Mouse (Mus musculus) stomach, embryonic 14.5 days (tissue): ENCODE data around the gene Itgb6. TPM values are rescaled to one million over a fixed set of nuclear protein-coding genes. Genes with fewer than 3 reads are reported as not detected.

Experiments
- ATAC-seq: fragments of 200-750 bp; cut with Nextera tagmentation; 2 replicates; pipeline ENCODE4 v1.8.0; 2017; ENCODE audit warnings: low read depth, moderate TSS enrichment; ENCODE audit not compliant: insufficient number of reproducible peaks, insufficient read depth, low FRiP score
- H3K27ac ChIP-seq: fragments of 300-500 bp; sonication (generic); 2 replicates; pipeline ENCODE4 v1.5.1; 2014; ENCODE audit warnings: mild to moderate bottlenecking, low read length, moderate library complexity, mixed read lengths
- H3K27me3 ChIP-seq: fragments of 300-500 bp; sonication (generic); 2 replicates; pipeline ENCODE4 v1.6.1; 2014; ENCODE audit warnings: low read length, control low read depth, mixed read lengths; ENCODE audit not compliant: control insufficient read depth, insufficient read depth
- H3K36me3 ChIP-seq: fragments of 300-500 bp; sonication (generic); 2 replicates; pipeline ENCODE4 v1.6.1; 2014; ENCODE audit warnings: mild to moderate bottlenecking, control low read depth, low read length, moderate library complexity, mixed read lengths; ENCODE audit not compliant: control insufficient read depth, insufficient read depth
- H3K4me1 ChIP-seq: fragments of 300-500 bp; sonication (generic); 2 replicates; pipeline ENCODE4 v1.6.1; 2014; ENCODE audit warnings: low read length, control low read depth, mixed read lengths; ENCODE audit not compliant: control insufficient read depth, insufficient read depth
- H3K4me2 ChIP-seq: fragments of 300-500 bp; sonication (generic); replicated peaks from 2 replicates; pipeline ENCODE4 v1.6.1; 2014; ENCODE audit warnings: low read depth, low read length, control low read depth
- H3K4me3 ChIP-seq: fragments of 300-500 bp; sonication (generic); 2 replicates; pipeline ENCODE4 v1.5.1; 2014; ENCODE audit warnings: low read depth, low read length, control low read depth
- H3K9ac ChIP-seq: fragments of 300-500 bp; sonication (generic); replicated peaks from 2 replicates; pipeline ENCODE4 v1.6.1; 2014; ENCODE audit warnings: low read depth, mild to moderate bottlenecking, control low read depth, low read length, moderate library complexity, mixed read lengths
- H3K9me3 ChIP-seq: fragments of 300-500 bp; sonication (generic); 2 replicates; pipeline ENCODE4 v1.6.1; 2016; ENCODE audit warnings: low read depth, low read length, control low read depth; ENCODE audit not compliant: control insufficient read depth
- WGBS: fragments of 180-500 bp; shearing (Covaris S2); extraction: QIAGEN DNeasy Blood & Tissue Kit; methylation state at CpG from one replicate; pipeline ENCODE4 v1.1.7; 2014; 5-methylcytosine and 5-hydroxymethylcytosine counted together
- polyA plus RNA-seq: library from polyadenylated mRNA; unstranded; fragments of >200 nt; fragmentation: Nextera tagmentation; extraction: Ambion mirVana; gene quantifications from 2 replicates; pipeline ENCODE4 v1.2.1, GENCODE M21; 2014

Gene Itgb6
- polyA plus RNA-seq, 1 experiment from 2014 or later, result 11.2 TPM

DNA sequence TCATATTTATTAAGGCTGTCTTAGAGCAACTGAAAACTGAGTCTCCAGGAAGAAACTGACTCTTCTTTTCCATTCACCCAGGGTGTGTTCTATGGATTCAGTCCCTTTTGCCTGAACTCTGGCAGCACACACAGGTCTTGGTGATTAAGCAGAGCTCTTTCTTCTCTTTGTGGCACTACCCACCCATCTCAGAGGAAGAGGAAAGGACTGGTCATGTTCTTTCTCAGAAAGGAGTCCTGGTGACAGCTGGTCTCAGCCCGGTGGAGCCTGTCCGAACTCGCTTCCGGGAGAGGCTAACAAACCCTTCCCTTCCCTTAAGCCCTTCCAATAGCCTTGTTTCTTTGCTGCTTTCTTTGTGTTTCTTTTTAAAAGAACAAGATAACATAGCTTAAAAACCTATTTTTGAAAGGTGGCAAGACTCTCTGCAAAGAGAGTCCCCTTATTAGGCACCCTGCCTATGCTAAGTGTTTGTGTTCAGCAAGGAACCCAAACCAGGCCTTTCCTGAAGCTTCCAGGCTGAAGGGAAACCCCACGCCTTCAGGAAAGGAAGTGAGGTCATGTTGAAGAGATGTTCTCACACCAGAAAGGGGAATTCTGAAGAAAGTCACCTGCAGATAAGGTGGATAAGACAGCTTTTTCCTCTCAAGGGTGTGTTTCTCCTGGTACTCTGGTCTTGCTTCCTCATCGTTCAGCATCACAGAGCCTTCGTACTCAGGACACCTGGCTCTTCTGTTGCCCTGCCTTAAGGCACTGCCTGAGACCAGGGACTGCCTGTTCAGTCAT is 11.2 kb downstream of the Itgb6 start:
- Histone ChIP-seq H3K4me3 (no peak overlapping the region), H3K27me3 (no peaks in the 10 kb centered on the region), H3K9me3 (no peaks in the 10 kb centered on the region), H3K27ac (peak overlapping the region; percentile 18; the same call in 1 of the 2 replicates), H3K9ac (no peak overlapping the region), H3K4me2 (no peak overlapping the region), H3K4me1 (0 out of 2 replicates have a peak, but pooled peaks cover 9% of the 10 kb centered on the region), H3K36me3 (no peaks in the 10 kb centered on the region)
- ATAC-seq, result no peak
- 72% methylated on average over 7 of the region's 7 CpGs for WGBS

DNA sequence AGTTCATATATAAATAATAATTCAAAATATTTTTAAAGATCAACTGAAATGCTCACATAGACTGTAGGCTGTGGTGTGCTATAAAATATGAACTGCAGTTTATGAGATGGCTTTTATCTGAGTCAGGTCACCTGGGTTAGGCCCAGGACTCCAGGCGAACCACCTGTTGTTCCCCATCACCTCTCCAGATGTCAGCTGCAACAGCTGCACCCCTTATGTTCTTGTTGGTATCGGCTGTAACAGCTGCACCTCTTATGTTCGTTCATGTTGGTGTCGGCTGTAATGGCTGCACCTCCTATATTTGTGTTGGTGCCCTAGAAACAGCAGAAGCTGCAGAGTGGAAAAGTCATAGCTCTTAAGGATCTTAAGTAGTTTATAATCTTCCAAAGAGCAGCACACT is 12.1 kb downstream of the Itgb6 start:
- no peak overlapping the region for H3K4me2 ChIP-seq
- no peaks in the 10 kb centered on the region for H3K27me3 ChIP-seq
- WGBS, result 77% methylated on average over 4 of the region's 4 CpGs
- no peak overlapping the region for H3K9ac ChIP-seq
- H3K27ac ChIP-seq, result no peak overlapping the region
- 0 out of 2 replicates have a peak, but pooled peaks cover 6% of the 10 kb centered on the region for H3K4me1 ChIP-seq
- no peak overlapping the region for H3K4me3 ChIP-seq
- ATAC-seq, result no peak
- H3K9me3 ChIP-seq, result no peaks in the 10 kb centered on the region
- no peaks in the 10 kb centered on the region for H3K36me3 ChIP-seq

- Histone ChIP-seq H3K4me1 (0 out of 2 replicates have a peak, but pooled peaks cover 5% of the 10 kb centered on the region), H3K9ac (no peak overlapping the region), H3K36me3 (no peaks in the 10 kb centered on the region), H3K4me3 (no peak overlapping the region), H3K9me3 (no peaks in the 10 kb centered on the region), H3K4me2 (no peak overlapping the region), H3K27ac (no peak overlapping the region), H3K27me3 (no peaks in the 10 kb centered on the region)
- 18% methylated on average over 3 of the region's 3 CpGs for WGBS
- no peak for ATAC-seq
Measured at GRCm38 (mm10) chr2:60708671-60709070, 13.8 kb downstream of the Itgb6 start.

- Histone ChIP-seq H3K9ac (no peak overlapping the region), H3K9me3 (no peaks in the 10 kb centered on the region), H3K27me3 (no peaks in the 10 kb centered on the region), H3K36me3 (no peaks in the 10 kb centered on the region), H3K4me3 (no peak overlapping the region), H3K27ac (no peak overlapping the region), H3K4me1 (0 out of 2 replicates have a peak, but pooled peaks cover 3% of the 10 kb centered on the region), H3K4me2 (no peak overlapping the region)
- ATAC-seq, result no peak
- 66% methylated on average over 3 of the region's 3 CpGs for WGBS
Measured at GRCm38 (mm10) chr2:60706866-60707265, 15.6 kb downstream of the Itgb6 start.

DNA sequence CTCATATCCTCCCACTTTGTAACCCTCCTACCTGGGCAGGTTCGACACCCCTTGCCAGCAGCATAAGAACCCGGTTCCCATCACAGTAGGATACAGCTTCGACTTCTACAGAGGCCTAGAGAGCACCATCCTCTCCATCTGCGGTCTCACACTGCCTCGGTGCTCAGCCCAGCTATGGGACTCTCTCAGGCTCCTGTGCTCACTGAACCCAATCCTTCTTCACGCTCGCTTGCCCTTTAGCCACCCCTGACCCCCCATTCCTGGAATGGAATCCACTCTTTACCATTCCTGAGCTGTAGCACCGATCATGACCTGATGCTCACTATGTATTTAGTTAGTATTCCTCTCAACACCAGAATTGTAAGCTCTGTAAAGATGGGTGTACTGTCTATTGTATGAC is 17.0 kb downstream of the Itgb6 start:
- Histone ChIP-seq H3K27ac (no peak overlapping the region), H3K4me3 (no peak overlapping the region)
- no peak for ATAC-seq

DNA sequence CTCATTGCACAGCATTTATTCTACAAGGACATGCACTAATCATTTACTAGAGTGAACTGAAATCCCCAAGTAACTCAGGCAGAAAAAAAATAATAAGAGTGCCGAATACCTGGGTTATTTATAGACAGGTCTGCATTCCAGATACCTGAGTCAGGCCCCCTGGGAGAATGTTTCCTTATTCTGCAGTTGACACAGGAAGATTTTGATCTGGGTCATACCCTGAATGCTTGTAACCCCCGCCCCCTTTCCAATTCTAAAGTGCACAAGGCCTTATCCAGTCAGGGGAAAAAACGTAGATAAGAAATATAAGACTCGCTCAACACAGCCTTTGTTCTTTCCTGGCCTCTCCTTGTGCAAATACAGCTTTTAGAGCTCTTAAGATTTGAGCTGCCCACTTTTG is 19.1 kb downstream of the Itgb6 start:
- Histone ChIP-seq H3K27ac (peak overlapping the region; percentile 73), H3K4me2 (no peak overlapping the region), H3K36me3 (no peaks in the 10 kb centered on the region), H3K4me3 (no peak overlapping the region), H3K9ac (no peak overlapping the region), H3K27me3 (no peaks in the 10 kb centered on the region), H3K9me3 (no peaks in the 10 kb centered on the region), H3K4me1 (peaks cover 4% of the 10 kb centered on the region; the same call in 1 of the 2 replicates)
- WGBS, result 30% methylated on average over 4 of the region's 4 CpGs
- ATAC-seq, result peak; percentile 91

More for the DNA sequence above, 17.0 kb downstream of the Itgb6 start:
- WGBS, result 94% methylated on average over 8 of the region's 8 CpGs
- H3K9ac ChIP-seq, result no peak overlapping the region
- H3K36me3 ChIP-seq, result no peaks in the 10 kb centered on the region
- H3K4me1 ChIP-seq, result 0 out of 2 replicates have a peak, but pooled peaks cover 3% of the 10 kb centered on the region
- H3K4me2 ChIP-seq, result no peak overlapping the region
- H3K27me3 ChIP-seq, result no peaks in the 10 kb centered on the region
- no peaks in the 10 kb centered on the region for H3K9me3 ChIP-seq

DNA sequence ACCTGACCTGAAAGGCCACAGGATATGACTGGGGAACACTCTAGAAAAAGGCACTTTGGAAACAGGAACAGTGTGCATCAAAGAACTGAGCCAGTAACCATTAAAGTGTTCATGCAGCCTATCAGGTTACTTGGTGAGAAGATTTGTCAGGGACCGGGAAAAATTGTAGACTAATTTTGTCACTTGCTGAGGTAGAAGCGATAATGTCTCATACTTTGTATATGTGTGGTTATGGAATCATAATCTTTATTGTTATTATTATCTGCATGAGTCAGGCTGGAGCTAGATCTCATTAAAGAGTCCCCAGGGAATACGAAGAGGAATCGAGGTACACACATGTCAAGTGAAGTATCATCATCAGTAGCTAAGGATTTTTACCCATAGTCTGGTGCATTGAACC is 21.5 kb downstream of the Itgb6 start:
- Histone ChIP-seq H3K4me1 (peaks cover 11% of the 10 kb centered on the region; the same call in 1 of the 2 replicates), H3K4me2 (no peak overlapping the region), H3K36me3 (no peaks in the 10 kb centered on the region), H3K27ac (no peak overlapping the region), H3K27me3 (no peaks in the 10 kb centered on the region), H3K9me3 (no peaks in the 10 kb centered on the region), H3K9ac (no peak overlapping the region), H3K4me3 (no peak overlapping the region)
- no peak for ATAC-seq
- WGBS, result 89% methylated on average over 4 of the region's 4 CpGs

- H3K4me1 ChIP-seq, result peaks cover 16% of the 10 kb centered on the region; the same call in 1 of the 2 replicates
- ATAC-seq, result no peak
- H3K4me2 ChIP-seq, result no peak overlapping the region
- WGBS, result 88% methylated on average over 3 of the region's 3 CpGs
- no peaks in the 10 kb centered on the region for H3K9me3 ChIP-seq
- H3K27me3 ChIP-seq, result no peaks in the 10 kb centered on the region
- no peaks in the 10 kb centered on the region for H3K36me3 ChIP-seq
- H3K9ac ChIP-seq, result no peak overlapping the region
- H3K27ac ChIP-seq, result no peak overlapping the region
- H3K4me3 ChIP-seq, result no peak overlapping the region
Measured at GRCm38 (mm10) chr2:60700013-60700412, 22.4 kb downstream of the Itgb6 start.
